Mouse (Mus musculus): Measurements from ENCODE around the gene Trim33.

- no peak for TF ChIP-seq CTCF (IDR thresholded peaks at IDR 0.05; ENCODE audit: low read depth, low read length)
- TF ChIP-seq POLR2A (IDR thresholded peaks at IDR 0.05; ENCODE audit: insufficient read depth, low read length), result no peak
Measured at GRCm38 (mm10) chr3:103361150-103361549, 82.1 kb downstream of the Trim33 start.
